Mouse (Mus musculus) cerebellum, adult 2 months (tissue): ENCODE measurements around the gene Adamts2.

Source experiments
- CTCF ChIP-seq: fragments of 200-500 bp; IDR thresholded peaks from 2 replicates; pipeline ENCODE4 v1.5.1; 2011; ENCODE audit warnings: low read depth, mild to moderate bottlenecking, control low read depth, low read length, moderate library complexity, borderline replicate concordance; ENCODE audit not compliant: insufficient read depth
- POLR2A ChIP-seq: fragments of 200-500 bp; IDR thresholded peaks from 2 replicates; pipeline ENCODE4 v1.6.1; 2011; ENCODE audit warnings: low read length, control low read depth, borderline replicate concordance; ENCODE audit not compliant: insufficient read depth

DNA sequence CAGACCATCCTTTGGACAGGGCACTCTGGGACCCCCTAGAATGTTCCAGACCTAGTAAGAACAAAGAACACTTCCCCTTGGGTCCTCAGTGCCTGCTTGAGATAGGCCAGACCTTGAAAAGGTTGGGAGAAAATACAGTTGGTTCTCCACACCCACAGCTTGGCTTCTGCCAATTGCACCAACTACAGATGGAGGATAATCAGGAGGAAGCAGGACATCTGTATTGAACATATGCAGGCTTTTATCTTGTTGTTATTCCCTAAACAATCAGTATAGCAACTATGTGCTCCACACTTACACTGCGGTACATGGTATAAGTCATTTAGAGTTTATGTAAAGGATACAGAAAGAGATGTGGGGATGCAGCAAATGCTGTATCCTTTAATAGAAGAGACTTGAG lies 169.1 kb downstream of the Adamts2 start:
- TF ChIP-seq CTCF (no peak), POLR2A (no peak)
